Mouse (Mus musculus): ENCODE measurements at regions not wholly inside any gene's neighbourhood (a gene's known extent, or its start where the extent isn't known, plus 50 kb on each side); places are given as distances from the start of the nearest gene placed in this dataset.

DNA sequence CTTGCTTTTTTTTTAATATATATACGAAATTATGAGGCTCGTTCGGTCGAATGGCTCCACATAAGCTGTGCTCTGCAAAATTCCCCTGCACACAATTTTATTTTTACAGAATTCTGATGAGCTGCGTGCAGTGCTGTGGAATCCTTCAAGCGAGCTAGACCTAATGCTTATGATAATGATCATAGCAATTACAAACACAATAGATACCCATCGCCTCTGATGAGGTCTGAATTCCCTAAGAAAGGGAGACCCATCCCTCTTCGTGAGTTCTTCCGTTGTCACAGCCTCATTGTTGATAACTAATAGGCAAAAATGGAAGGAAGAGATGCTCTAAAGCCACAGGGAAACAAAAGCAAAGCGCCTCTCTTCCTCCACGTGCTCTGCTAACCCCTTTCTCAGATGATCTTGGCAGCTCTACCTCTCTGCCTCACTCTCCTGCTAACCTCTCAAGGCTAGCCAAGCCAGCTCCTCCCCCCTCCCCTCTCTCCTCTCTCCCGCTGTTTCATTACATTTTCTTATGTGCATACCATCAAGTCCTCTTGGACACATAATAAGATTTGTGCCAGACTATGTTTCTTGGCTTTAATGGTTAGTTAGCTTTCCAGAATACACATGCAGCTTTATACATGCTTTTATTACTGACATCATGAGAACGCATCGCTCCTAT lies 367.7 kb upstream of the Adgrl2 start:
- DNase-seq: no peak

DNA sequence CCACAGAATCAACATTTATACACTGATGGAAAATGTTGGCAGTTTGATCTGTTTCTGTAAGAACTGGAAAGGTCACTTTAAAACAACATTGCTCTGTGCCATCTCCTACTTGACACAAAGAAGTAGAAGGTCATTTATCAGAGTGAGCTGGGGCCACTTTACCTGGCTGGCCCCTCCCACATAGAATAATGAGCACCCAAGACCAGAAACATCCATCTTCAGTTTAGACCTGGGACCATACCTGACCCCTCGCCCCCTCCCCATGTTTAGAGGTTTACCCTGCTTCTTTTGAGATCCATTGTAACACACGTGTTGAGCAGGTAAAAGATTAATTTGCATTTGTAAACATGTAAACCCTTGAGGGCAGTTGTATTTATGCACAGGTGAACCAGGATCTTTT lies 366.8 kb upstream of the Adgrl2 start:
- DNase-seq: no peak

DNA sequence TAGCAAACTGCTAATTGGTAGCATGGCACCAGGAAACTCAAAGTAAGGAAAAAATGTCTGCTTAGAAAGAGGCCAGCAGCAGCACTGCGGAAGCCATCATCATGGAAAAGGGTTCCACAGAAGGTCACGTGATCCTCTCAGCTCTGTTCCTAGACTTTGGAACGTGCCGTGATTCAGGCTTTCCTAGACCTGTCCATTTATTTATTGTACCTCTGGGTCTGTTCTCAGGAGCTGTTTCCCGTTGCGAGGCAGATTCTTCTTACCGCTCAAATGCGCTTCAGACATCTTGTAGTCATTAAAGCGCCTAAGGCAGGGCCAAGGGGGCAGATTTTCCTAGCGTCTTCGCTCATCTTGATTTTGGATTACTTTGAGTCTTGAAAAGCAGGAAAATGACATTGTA lies 365.0 kb upstream of the Adgrl2 start:
- DNase-seq: no peak

DNA sequence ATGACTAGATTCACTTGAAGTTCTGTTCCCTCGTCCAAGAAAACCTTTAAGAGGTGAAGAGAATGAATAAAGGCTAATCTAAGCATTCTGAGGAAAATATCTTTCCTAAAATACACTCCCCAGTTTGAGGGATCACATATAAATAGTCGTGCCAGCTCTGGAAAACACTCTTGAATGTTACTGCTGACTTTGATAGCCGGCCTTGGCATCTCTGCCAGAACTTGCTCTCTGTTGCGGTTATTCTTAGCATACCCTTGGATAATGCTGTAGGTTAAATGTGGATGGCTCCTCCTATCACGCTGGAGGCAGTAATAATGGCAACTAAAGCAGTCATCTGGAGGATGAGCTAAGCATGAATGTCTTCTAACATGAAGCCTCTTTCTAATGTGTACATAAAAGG lies 363.6 kb upstream of the Adgrl2 start:
- no peak for DNase-seq

DNA sequence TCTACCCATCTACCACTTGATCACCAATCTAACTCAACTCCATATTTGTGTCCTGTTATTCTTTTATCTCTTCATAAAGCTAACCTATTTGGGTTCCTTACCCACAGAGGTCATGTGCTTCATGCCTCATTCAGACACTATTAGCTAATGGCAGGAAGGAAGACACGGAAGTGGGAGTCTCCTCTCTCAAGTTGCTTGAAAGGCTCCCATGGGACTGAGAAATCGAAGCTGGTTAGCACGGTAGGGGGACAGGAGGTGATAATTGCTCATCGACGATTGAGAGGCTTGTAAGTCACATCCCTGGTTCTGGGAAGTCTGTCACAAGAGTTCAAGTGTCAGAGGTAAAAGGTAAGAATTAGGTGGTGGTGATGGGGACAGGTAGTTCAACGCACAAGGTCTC lies 362.2 kb upstream of the Adgrl2 start:
- DNase-seq: no peak

DNA sequence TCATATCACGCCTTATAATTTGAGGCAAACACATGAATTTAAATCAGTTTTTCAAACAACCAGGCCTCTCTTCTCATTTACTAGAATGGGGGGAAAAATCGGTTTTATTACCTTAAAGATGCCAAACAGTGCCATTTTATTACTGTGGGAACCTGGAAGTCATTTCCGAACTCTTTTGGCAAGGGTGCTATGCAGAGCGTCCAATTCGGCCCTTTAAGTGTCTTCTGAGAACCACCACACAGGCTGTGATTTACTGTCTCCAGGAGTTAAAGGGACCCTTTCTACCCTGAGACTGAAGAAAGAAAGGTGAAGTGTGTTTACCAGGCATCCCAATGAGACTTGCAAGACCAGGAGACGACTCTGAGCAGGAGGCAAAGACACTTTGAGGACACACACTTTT lies 359.4 kb upstream of the Adgrl2 start:
- DNase-seq: no peak

DNA sequence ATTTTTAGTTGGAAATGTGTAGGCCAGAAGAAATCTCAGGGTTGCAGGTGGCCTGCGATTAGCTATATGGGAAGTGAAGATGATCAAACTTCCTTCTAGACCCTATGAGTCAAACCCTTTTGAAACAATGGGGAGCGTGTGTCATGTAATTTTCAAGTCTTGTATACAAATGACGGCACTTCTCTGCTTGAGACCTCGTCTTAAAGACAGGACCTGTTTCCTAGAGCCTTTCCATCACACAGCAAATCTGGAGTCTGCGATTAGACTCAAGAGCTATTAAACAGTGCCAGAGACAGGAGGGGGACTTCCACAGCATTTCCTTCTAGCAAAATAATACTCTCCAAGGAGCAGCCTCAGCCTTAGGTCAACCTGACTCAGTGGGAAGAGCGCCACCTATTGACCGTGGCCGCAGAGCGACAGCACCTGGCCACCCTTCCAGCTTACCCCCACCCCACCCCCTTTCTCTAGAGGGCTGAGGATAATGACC lies 358.9 kb upstream of the Adgrl2 start:
- peak; percentile 45 for DNase-seq

DNA sequence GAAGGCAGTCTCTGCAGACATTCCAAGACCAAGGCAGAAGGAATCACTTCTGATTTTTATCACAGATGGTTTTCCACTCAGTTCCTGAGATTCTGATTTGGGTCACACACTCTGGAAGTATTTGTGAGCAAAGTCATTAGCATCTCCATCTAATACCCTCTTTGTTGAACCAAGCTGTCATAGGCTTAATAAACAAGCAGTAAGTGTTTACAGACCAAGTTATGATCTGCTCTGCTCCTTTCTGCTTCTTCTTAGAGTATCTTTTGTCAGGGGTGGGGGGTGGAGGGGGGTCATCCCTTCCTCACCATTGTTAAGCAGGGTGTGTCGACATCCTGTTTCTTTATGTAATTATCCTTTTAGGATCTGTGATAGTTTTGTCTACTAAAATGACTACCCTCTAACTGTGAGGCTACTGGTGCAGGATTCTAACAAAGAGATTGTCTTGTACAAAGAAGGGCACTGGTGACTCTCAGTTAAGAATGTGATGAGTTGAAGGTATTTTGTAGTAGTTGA lies 358.2 kb upstream of the Adgrl2 start:
- no peak for DNase-seq

DNA sequence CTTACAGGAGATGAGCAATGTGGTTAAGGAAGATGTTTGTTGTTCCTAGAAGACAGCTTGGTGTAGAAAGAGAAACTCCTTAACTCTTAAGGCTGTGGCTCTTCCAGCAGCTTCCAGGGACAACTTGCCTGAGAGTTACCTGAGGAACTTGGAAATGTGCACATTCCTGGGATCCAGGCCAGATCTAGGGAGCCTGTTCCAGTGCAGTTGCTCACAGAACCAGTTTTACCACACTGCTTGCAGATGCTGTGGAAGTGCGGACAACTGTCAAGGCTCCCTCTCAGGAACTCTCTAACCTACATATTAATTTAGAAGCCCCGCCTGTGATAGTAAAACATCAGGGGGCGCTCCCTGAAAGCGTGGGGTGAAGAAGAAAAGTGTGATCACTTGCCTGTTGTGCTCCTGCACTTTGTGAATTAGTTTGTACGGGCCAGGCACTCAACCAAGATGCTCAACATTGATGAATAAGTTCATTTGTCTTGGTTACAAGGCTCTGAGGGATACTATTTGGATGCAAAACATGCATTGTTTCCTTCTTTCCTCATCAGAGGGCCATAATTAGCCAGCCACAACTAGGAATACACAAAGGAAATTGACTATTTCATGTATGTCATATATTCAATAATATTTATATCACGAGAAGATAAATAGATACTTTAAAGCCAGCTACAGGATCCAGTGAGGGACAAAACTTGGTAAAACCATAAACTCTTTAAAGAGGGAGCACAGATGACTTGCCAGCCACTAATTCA lies 357.1 kb upstream of the Adgrl2 start:
- DNase-seq: no peak

DNA sequence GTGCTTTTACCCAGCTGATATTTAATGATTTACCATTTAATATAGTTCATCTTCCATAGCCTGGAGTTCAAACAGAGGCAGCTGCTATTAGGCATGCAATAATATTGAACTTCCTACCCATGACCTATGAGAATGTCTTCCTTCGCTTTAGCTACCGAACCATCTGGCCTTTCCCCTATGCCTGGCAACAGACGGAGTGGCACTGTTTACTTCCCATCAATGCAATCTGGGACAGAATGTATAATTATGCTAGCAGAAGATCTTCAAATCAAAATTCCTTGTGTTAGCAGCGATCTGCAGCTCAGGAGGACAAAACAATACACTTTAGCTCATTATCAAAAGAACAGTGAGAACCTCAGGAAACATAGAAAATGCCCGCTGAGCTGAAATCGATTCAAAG lies 352.2 kb upstream of the Adgrl2 start:
- no peak for DNase-seq

DNA sequence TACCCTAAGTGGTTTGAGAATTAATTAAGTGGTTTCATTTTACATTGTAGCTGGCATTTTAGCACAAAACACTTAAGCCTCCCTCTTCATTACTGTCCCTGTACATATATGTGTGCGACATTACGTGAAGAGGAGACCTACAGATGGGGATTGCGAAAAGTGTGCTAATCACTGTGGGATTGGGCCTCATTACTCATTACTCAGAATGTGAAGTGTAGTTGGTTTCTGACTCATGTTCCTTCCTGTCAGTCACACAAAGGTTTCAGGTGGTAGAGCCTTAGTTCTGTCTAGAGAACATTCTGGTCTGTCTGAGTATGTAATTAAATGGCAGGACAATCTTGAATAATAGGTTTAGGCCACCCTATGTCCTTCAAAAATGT lies 349.0 kb upstream of the Adgrl2 start:
- no peak for DNase-seq

DNA sequence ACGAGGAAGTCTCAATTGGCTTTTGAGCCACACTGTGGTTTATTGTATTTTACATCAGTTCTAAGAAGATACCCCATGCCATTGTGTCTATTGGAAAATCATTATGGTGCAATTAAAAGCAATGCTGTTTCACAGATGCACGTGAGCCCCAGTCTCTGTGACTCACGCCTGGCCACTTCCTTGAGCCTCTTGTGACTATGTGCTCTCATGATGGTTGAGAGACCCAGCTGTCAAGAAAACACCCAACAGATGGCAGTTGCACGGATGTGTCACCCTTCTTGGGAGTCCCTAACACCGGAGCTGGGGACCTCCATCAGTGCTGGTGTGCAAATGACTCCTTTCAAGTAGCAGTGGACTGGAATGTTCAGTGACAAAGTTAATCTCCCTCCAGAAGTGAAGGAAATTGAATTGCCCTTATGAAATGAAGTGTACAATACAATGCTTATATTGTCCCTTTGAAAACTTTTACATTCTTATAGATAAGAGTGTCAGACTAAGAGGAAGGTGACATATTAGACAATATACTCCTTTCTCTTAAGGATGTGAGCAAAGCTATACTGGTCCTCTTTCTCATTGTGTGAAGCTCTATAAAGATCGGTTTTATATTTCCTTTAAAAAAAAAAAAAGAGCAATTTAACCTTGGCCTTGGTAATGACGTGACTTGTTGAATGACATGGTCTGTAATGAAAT lies 348.5 kb upstream of the Adgrl2 start:
- no peak for DNase-seq

DNA sequence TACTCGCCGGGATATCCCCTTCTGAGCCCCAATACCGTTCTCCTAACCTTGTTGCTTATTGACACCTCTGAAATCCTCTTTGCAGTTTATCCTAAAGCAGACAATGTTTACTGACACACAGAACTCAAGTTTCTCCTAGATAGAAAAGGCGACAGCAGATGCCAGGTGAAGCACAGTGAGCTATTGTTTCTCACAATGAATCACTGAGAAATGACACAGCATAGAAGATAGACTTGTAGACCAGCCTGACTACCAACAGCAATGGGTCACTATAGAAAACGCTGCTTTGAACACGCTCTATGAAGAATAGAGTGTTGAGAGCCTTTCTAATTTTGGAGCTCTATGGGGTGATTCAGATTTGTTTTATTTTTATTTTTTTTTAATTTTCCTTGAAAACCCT lies 344.9 kb upstream of the Adgrl2 start:
- no peak for DNase-seq

DNA sequence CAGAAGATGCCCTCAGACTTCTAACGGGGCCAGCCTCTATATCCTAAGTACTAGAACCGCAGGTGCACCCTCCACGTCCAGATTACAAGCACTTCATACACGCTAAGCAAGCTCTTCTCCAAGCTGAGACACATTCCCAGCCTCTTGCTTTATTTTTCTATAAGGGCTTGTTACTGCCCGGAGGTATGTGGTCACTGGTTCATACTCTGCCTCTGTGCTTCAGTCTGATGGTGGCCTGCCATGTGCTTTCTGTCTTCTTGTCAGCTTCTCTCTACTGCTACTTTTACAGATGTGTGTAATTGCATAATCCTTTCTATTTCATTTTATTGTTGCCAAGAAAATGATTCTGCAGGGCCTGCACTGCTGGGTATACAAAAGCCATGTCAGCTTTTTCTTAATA lies 343.3 kb upstream of the Adgrl2 start:
- no peak for DNase-seq

DNA sequence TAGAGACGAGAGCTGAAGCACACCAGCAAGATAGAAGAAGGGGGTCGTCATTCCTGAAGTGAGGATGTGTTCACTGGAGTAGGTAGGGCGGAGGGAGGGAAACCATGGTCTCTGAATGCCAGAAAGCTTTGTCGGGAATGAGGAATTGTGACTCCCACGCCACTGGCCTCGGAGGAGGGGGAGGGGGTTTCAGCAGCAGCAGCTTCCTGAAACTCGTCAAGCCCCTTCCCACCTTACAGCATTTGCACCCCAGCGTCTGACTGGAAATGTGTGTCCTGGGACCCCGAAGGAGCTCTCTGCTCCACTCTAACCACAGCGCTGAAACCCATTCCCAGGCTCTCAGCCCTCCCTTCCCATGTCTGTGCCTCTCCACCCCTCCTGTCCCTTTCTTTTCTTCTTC lies 342.8 kb upstream of the Adgrl2 start:
- no peak for DNase-seq

DNA sequence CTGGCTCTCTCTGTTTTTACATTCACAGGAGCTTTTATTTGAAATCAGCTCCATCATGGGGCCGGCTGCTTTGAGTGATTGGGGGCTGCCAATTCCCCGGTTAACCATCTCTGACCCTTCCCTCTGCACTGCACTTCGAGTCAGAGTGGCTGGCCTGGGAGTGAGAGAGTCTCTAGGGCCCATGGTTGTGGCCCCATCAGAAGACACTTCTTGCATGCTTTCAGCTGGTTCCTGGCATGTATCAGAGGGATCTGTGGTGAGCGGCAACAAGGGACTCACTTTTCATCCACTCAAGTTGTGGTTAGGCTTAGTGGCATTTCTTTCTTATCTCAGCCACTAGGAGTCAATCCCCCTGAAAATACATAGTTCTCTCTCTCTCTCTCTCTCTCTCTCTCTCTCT lies 341.8 kb upstream of the Adgrl2 start:
- no peak for DNase-seq

DNA sequence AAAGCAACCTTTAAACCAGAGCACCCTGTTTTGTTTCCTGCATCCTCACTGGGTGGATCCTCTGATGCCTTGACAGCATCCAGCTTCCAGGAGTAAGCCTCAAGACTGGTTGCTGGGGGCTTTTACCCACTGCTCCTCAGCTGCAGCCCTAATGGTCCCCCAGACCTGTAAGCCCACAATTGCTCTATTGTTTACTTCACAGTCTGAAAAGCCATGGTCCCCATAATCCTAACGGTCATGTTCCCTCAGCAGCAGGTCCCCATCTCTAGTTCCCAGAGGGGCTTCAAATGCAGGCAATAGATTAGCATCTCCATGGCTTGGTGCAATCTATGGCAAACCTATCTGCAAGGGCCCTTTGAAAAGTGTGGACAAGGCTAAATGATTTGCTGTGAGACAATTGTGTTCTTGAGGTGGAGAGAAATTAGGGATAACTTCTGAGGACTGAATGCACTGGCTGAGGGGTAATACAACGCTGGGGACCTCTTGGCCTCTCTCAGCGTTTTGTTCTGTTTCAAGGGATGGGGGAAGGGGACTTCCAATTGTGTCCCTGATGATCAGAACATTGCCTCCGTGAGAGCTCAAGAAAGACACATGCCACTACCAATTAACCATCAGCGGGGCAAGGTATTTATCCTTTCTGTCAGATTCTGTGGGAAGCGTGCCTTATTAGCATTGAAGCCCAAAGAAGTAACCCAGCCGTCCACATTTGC lies 341.1 kb upstream of the Adgrl2 start:
- DNase-seq: no peak

DNA sequence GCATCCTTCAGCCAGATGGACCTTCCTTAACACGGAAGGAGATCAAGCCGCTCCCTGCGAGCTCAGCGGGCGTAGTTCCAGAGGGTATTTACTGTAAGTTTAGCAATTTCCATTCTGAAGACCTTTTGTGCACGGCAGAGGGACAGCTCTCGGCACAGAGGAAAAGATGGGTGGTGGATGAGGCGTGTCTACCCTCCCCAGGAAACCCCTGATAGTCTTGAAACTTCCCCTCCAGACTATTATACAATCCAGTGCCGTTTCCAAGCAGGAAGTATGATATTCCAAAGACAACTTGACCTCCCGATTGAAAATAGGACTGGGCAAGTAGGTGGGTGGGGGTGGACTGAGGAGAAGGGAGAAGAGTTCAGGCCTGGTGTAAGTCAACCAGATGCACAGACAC lies 340.4 kb upstream of the Adgrl2 start:
- DNase-seq: no peak

DNA sequence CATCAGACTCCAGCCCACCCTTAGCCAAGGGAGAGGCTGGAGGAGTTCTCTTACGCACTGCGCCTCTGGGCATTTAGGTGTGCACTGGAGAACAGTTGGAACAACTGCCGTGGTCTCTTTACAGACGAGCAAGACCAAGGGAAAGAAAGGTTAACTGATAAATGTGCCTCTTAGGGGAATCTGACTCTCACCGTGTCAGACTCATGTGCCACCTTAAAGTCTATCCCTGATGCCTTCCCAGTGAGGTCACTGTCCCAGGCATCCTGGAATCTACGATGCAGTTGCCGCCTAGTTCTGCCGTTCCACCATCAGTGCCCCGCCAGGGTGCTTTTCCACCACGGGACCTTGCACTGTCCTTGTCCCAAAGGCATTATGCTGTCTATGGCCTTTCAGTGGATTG lies 339.7 kb upstream of the Adgrl2 start:
- DNase-seq: no peak

DNA sequence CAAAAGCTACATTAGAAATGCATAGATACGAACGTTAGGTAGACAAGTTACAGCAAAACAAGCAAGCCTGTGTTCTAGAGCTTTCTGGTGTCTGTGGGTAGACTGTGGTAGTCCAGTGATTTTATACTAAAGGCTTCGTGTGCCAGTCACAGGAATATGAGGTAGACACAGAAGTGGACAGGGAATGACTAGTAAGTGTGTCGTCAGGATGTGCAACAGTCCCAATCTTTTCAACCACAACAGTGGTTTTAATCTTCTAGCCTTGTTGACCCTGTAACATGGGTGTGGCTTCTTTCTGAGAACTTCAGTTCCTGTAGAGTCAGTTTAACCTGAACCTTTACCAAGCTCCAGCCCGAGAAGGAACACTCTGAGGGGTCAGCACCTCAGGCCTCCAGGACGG lies 339.3 kb upstream of the Adgrl2 start:
- DNase-seq: no peak

DNA sequence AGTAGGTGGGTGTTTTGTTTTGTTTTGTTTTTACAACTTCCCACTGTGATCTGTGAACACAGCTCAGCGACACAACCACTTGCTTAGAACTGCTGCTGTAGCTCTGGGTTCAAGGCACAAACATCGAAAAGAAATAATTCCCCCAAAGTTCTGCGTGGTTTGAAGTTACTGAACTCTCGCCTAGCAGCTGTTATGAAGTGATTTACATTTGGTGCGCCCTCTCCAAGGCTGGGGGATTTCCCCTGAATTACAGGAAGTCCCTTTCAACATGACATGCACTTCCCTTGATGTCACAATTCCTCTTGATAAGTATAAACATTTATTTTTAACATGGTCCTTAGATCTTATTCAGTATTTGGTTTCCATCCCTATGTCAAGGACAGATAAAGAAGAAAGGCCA lies 336.3 kb upstream of the Adgrl2 start:
- no peak for DNase-seq

DNA sequence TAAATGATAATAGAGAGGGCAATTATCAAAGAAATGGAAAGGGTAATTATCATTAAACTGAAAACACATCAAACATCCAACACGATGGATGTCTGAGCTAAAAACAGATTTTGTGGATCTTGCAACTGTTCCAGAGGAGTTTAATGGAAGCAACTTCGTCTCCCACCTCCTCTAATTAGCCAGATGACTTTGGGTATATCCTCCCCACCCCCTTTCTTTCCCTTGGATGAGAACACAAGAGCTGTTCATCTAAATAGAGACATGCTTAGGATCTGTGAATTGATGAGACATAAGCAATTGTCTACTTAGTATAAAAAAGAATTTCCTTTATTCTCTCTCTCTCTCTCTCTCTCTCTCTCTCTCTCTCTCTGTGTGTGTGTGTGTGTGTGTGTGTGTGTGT lies 333.7 kb upstream of the Adgrl2 start:
- DNase-seq: no peak

DNA sequence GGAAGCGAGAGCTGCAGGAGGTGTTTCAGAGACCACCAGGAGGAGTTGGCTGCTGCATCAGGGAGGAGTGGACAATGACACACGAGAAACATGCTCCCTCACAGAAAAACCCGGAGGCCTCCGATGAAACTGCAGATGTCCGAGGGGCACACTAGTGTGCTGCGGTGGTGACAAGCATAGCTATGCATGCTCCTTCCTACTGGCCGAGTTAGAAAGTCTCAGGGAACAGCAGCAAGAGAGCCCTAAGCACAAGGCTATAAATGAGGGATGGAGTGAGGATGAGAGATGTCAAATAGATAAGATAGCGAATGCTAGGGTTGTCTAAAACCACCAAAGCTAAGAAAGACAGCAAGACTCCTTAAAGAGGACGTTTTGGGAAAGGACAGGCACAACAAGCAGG lies 328.4 kb upstream of the Adgrl2 start:
- no peak for DNase-seq
